Mouse (Mus musculus) heart, embryonic 12.5 days (tissue): ENCODE results near the gene Scamp3. TPM values are rescaled to one million over a fixed set of nuclear protein-coding genes. Genes with fewer than 3 reads are reported as not detected.

Experiments used
- ATAC-seq: fragments of 200-750 bp; cut with Nextera tagmentation; 2 replicates; pipeline ENCODE4 v1.8.0; 2017; ENCODE audit warnings: moderate TSS enrichment, moderate library complexity; ENCODE audit not compliant: insufficient number of reproducible peaks, low FRiP score
- H3K27ac ChIP-seq: fragments of 300-500 bp; sonication (generic); 2 replicates; pipeline ENCODE4 v1.5.1; 2016; ENCODE audit warnings: mild to moderate bottlenecking, moderate library complexity; ENCODE audit not compliant: poor library complexity, severe bottlenecking
- H3K27me3 ChIP-seq: fragments of 300-500 bp; sonication (generic); replicated peaks from 2 replicates; pipeline ENCODE4 v1.6.1; 2016; ENCODE audit warnings: mild to moderate bottlenecking, moderate library complexity
- H3K36me3 ChIP-seq: fragments of 300-500 bp; sonication (generic); 2 replicates; pipeline ENCODE4 v1.6.1; 2016; ENCODE audit warnings: mild to moderate bottlenecking, moderate library complexity
- H3K4me1 ChIP-seq: fragments of 300-500 bp; sonication (generic); replicated peaks from 2 replicates; pipeline ENCODE4 v1.6.1; 2016; ENCODE audit warnings: mild to moderate bottlenecking
- H3K4me2 ChIP-seq: fragments of 300-500 bp; sonication (generic); 2 replicates; pipeline ENCODE4 v1.6.1; 2016; ENCODE audit warnings: mild to moderate bottlenecking, moderate library complexity
- H3K4me3 ChIP-seq: fragments of 300-500 bp; sonication (generic); 2 replicates; pipeline ENCODE4 v1.5.1; 2016; ENCODE audit warnings: mild to moderate bottlenecking
- H3K9ac ChIP-seq: fragments of 300-500 bp; sonication (generic); 2 replicates; pipeline ENCODE4 v1.6.1; 2016; ENCODE audit warnings: mild to moderate bottlenecking, moderate library complexity
- H3K9me3 ChIP-seq: fragments of 300-500 bp; sonication (generic); replicated peaks from 2 replicates; pipeline ENCODE4 v1.6.1; 2016; ENCODE audit warnings: mild to moderate bottlenecking, moderate library complexity
- WGBS: fragments of 180-500 bp; shearing (Covaris S2); methylation state at CpG from one replicate; pipeline ENCODE4 v1.1.7; 2016; 5-methylcytosine and 5-hydroxymethylcytosine counted together
- polyA plus RNA-seq: library from polyadenylated mRNA; unstranded; fragments of >200 nt; fragmentation: Nextera tagmentation; extraction: Ambion mirVana; gene quantifications from 2 replicates; pipeline ENCODE4 v1.2.1, GENCODE M21; 2016

Scamp3 gene
- polyA plus RNA-seq, 1 experiment from 2014 or later = 92.5 TPM

DNA sequence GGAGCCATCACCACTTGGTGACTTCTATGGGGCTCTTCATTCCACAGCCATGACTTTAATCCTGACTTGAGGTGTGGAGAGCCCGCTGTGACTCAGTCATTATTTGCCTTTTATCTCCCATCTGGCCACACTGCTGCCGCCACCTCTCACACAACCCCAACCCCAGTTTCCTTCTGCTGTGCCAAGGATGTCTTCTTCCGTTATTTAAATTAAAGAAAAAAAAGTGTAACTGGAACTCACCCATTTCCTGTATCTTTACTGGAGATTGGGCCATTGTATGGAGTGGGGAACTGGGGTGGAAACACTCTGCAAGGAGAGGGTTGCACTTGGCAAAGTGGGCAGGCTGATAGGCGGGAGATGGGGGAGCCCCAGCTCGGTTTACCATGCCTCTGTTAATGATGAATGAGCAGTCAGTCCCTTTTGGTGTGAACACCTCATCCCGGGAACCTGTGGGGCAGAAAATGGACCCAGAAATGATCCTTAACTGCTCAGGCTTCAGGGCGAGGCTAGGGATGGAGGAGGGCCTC is 5.3 kb downstream of the Scamp3 start:
- 41% methylated on average over 7 of the region's 7 CpGs for WGBS
- no peak for ATAC-seq
- peak overlapping the region; percentile 91 for H3K4me2 ChIP-seq
- H3K36me3 ChIP-seq = peaks cover 36% of the 10 kb centered on the region
- 0 out of 2 replicates have a peak, but pooled peaks cover 11% of the 10 kb centered on the region for H3K27me3 ChIP-seq
- H3K27ac ChIP-seq = no peak overlapping the region
- no peaks in the 10 kb centered on the region for H3K9me3 ChIP-seq
- peaks cover 41% of the 10 kb centered on the region for H3K4me1 ChIP-seq
- peak overlapping the region; percentile 69; the same call in 1 of the 2 replicates for H3K4me3 ChIP-seq
- no peak overlapping the region for H3K9ac ChIP-seq

DNA sequence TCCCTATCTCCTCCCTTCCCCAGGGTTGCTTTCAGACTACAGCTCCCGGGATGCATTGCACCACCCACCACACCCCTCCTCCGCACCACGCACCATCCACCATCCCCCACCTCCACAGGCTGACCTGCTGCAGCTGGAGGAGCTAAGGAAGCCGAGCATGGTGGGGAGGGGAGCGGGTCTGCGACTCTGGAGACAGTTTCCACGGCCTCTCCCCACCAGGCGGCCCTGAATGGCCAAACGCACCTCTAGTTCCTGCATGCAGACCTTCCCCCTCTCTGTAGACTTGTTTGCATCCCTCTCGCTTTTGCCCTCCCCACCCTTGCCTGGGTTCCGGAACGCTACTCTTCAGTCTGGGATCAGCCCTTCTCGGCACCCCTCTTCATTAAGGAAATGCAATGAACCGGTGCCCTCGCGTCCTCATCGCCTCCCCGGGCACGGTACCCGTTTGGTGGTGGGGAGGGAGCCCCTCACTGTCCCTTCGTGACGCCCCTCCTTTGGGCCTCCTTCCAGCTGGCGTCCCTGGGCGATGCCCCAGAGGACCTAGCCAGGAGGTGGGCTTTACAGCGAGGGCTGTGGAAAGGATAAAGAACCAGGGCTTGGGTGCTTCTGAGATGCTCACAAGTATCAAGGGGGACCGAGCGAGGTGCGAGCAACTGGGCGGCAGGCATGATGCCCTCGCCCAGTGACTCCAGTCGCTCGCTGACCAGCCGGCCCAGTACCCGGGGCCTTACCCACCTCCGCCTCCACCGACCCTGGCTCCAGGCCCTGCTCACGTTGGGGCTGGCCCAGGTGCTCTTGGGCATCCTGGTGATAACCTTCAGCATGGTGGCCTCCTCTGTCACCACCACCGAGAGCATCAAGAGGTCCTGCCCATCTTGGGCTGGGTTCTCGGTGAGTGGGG is 6.0 kb downstream of the Scamp3 start, which contains the start of gene Fam189b:
TSS of gene Fam189b (plus strand) at position 86 of the 901 bp plus-strand sequence.
- peak within 1 kb of the TSS; percentile 60 for H3K27ac ChIP-seq
- peak; percentile 92 for ATAC-seq
- peaks cover 41% of the 10 kb centered on the region for H3K36me3 ChIP-seq
- 6% methylated on average over 39 of the region's 39 CpGs for whole genome bisulfite sequencing
- H3K4me1 ChIP-seq = peaks cover 38% of the 10 kb centered on the region
- peak within 1 kb of the TSS; percentile 91 for H3K4me2 ChIP-seq
- peak within 1 kb of the TSS; percentile 69 for H3K4me3 ChIP-seq
- H3K9ac ChIP-seq = peak within 1 kb of the TSS; percentile 80
- H3K27me3 ChIP-seq = 0 out of 2 replicates have a peak, but pooled peaks cover 11% of the 10 kb centered on the region
- no peaks in the 10 kb centered on the region for H3K9me3 ChIP-seq

DNA sequence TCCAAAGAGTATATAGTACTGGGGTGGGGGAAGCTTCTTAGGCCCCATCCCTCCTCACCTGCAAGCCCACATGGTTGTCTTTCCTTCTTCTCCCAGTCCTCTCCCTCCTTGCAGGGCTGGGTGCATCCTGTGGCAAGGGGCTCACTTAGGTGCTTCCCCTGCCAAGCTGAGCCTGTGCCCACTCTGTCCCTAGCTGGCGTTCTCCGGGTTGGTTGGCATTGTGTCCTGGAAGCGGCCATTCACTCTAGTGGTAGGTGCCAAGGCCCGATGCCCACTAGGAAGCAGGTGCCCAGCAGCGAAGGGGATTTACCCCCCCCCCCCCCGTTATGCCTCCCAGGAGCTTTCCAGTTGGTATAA is 6.7 kb downstream of the Scamp3 start:
- Histone ChIP-seq H3K4me1 (peaks cover 32% of the 10 kb centered on the region), H3K27ac (no peak overlapping the region), H3K36me3 (peaks cover 47% of the 10 kb centered on the region), H3K4me2 (peak overlapping the region; percentile 91), H3K9ac (peak overlapping the region; percentile 80), H3K4me3 (peak overlapping the region; percentile 69), H3K9me3 (no peaks in the 10 kb centered on the region), H3K27me3 (0 out of 2 replicates have a peak, but pooled peaks cover 11% of the 10 kb centered on the region)
- 75% methylated on average over 6 of the region's 6 CpGs for WGBS
- ATAC-seq = no peak

DNA sequence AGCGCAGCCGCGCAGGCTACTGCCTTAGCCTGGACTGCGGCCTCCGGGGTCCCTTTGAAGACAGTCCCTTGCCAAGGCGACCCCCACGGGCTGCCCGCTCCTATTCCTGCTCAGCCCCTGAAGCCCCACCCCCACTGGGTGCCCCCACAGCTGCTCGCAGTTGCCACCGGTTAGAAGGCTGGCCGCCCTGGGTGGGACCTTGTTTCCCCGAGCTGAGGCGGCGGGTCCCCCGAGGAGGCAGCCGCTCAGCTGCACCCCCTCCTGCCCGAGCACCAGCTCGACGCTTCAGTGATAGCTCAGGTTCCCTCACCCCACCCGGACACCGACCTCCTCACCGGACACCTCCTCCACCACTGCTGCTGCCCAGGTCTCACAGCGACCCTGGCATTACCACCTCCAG is 9.9 kb downstream of the Scamp3 start:
- Histone ChIP-seq H3K36me3 (peaks cover 15% of the 10 kb centered on the region; the same call in 1 of the 2 replicates), H3K4me2 (0 out of 2 replicates have a peak overlapping the region, but pooled peaks have one; percentile 1), H3K27ac (no peak overlapping the region), H3K27me3 (0 out of 2 replicates have a peak, but pooled peaks cover 11% of the 10 kb centered on the region), H3K4me3 (no peak overlapping the region), H3K9ac (no peak overlapping the region; the same call in 1 of the 2 replicates), H3K9me3 (no peaks in the 10 kb centered on the region), H3K4me1 (peaks cover 29% of the 10 kb centered on the region)
- no peak for ATAC-seq
- 37% methylated on average over 23 of the region's 23 CpGs for WGBS

DNA sequence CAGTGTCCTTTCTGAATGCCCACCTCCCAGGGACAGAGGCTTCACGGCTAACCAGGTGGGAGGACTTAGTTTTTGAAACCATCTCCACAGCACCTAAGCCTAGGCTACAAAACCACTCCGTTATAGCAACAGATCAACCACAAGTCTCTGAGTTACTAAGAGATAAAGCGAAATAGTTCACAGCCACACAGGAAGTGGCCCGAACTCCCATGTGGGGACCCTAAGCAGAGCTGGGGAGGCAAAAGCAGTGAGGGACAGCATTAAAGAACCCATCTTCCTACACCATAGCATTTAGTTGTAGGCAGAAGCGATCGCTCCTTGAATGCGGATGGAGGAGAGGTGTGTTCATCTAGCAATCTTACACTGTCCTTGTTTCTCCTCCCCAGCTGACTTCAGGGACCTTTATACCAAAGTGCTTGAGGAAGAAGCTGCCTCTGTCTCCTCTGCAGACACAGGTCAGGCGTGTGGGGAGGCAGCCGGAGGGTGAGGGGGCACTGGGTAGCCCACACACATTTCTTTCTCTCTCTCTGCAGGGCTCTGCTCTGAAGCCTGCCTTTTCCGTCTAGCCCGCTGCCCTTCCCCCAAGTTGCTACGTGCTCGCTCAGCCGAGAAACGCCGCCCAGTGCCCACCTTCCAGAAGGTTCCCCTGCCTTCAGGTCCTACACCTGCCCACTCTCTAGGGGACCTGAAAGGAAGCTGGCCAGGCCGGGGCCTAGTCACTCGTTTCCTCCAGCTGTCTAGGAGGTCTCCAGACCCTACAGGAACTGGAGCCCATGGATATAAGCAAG is 10.6 kb downstream of the Scamp3 start:
- Histone ChIP-seq H3K4me3 (no peak overlapping the region), H3K9ac (no peak overlapping the region), H3K9me3 (no peaks in the 10 kb centered on the region), H3K36me3 (peaks cover 12% of the 10 kb centered on the region; the same call in 1 of the 2 replicates), H3K4me1 (peaks cover 26% of the 10 kb centered on the region), H3K27me3 (0 out of 2 replicates have a peak, but pooled peaks cover 11% of the 10 kb centered on the region), H3K27ac (no peak overlapping the region), H3K4me2 (no peak overlapping the region)
- ATAC-seq = no peak
- WGBS = 74% methylated on average over 18 of the region's 18 CpGs

DNA sequence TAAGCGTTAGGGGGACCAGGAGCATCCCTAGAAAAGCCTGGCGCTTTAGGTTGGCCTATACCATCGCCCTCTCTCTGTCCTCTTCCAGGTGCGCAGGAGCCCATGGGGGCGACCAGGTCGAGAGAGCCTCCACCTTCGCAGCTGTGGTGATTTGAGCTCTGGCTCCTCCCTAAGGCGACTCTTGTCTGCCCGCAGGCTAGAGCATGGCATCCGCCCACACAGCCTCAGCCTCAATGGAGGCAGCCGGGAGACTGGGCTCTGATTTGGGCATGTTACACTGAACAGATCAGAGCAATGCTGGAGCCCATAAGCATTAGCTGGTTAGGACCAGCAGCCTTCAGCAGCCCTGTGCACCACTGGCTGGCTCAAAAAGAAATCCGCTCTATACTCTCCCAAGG is 11.2 kb downstream of the Scamp3 start:
- H3K9me3 ChIP-seq = no peaks in the 10 kb centered on the region
- peaks cover 12% of the 10 kb centered on the region; the same call in 1 of the 2 replicates for H3K36me3 ChIP-seq
- 65% methylated on average over 12 of the region's 12 CpGs for WGBS
- H3K4me1 ChIP-seq = peaks cover 26% of the 10 kb centered on the region
- 0 out of 2 replicates have a peak, but pooled peaks cover 11% of the 10 kb centered on the region for H3K27me3 ChIP-seq
- no peak overlapping the region for H3K4me3 ChIP-seq
- no peak overlapping the region for H3K27ac ChIP-seq
- H3K9ac ChIP-seq = no peak overlapping the region
- ATAC-seq = no peak
- H3K4me2 ChIP-seq = no peak overlapping the region

DNA sequence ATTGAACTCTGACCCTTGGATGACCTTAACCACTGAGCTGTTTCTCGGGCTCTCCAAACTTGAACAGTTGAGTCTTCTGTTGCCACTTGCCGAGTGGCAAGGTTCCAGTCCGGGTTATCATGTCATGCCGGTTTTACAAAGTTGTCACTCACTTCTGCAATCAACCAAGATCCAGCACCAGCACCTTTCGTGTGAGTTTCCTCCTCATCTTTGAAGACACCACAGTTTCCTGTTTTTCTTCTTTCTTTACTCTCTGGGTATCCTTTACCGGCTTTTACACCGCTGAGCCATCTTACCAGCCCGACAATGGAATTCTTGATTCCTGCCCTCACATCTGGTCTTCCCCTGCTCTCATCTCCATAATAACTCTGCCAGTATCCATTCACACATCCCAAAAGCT is 13.2 kb downstream of the Scamp3 start:
- WGBS = 72% methylated on average over 8 of the region's 8 CpGs
- H3K27ac ChIP-seq = no peak overlapping the region
- no peaks in the 10 kb centered on the region for H3K9me3 ChIP-seq

DNA sequence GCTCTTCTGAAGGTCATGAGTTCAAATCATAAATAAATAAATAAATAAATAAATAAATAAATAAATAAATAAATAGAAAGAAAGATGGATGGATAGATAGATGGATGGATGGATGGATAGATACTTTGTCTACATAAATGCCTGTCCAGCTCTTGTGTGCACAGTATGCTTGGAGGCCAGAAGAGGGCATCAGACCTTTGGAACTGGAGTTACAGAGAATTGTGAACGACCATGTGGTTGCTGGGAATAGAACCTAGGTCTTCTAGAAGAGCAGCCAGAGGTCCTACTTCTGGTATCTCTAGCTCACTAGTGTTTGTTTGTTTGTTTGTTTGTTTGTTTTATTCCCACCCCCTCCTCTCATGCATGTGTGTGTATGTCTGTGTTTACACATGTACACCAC is 16.1 kb downstream of the Scamp3 start:
- H3K27ac ChIP-seq = no peak overlapping the region
- H3K9me3 ChIP-seq = no peaks in the 10 kb centered on the region
- no peak for ATAC-seq
- H3K27me3 ChIP-seq = no peaks in the 10 kb centered on the region
- H3K9ac ChIP-seq = no peak overlapping the region
- peaks cover 6% of the 10 kb centered on the region; the same call in 1 of the 2 replicates for H3K36me3 ChIP-seq
- no peak overlapping the region for H3K4me2 ChIP-seq
- H3K4me1 ChIP-seq = peaks cover 9% of the 10 kb centered on the region
- H3K4me3 ChIP-seq = no peak overlapping the region
- 63% methylated on average over 1 of the region's 1 CpGs for WGBS

More for the DNA sequence above, 13.2 kb downstream of the Scamp3 start:
- no peak for ATAC-seq
- Histone ChIP-seq H3K4me2 (no peak overlapping the region), H3K4me3 (no peak overlapping the region), H3K9ac (no peak overlapping the region), H3K36me3 (peaks cover 12% of the 10 kb centered on the region; the same call in 1 of the 2 replicates), H3K4me1 (peaks cover 8% of the 10 kb centered on the region; the same call in 1 of the 2 replicates), H3K27me3 (0 out of 2 replicates have a peak, but pooled peaks cover 10% of the 10 kb centered on the region)

DNA sequence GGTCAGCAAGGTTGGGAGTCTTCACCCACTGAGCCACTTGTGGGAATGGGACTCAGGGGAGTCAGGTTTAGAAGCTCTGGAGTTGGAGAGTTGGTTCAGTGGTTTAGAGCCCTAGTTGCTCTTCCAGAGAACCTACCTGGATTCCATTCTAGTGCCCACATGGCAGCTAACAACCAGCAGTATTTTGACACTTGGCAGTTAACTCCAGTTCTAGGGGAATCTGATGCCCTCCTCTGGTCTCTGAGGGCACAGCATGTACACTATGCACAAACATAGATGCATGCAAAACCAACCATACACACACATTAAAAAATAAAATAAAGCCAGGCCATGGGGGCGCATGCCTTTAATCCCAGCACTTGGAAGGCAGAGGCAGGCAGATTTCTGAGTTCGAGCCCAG is 16.6 kb downstream of the Scamp3 start:
- H3K4me3 ChIP-seq = no peak overlapping the region
- H3K9ac ChIP-seq = no peak overlapping the region
- 88% methylated on average over 2 of the region's 2 CpGs for WGBS
- H3K4me2 ChIP-seq = no peak overlapping the region
- peaks cover 9% of the 10 kb centered on the region for H3K4me1 ChIP-seq
- no peak for ATAC-seq
- H3K9me3 ChIP-seq = no peaks in the 10 kb centered on the region
- H3K36me3 ChIP-seq = peaks cover 1% of the 10 kb centered on the region; the same call in 1 of the 2 replicates
- no peaks in the 10 kb centered on the region for H3K27me3 ChIP-seq
- no peak overlapping the region for H3K27ac ChIP-seq

DNA sequence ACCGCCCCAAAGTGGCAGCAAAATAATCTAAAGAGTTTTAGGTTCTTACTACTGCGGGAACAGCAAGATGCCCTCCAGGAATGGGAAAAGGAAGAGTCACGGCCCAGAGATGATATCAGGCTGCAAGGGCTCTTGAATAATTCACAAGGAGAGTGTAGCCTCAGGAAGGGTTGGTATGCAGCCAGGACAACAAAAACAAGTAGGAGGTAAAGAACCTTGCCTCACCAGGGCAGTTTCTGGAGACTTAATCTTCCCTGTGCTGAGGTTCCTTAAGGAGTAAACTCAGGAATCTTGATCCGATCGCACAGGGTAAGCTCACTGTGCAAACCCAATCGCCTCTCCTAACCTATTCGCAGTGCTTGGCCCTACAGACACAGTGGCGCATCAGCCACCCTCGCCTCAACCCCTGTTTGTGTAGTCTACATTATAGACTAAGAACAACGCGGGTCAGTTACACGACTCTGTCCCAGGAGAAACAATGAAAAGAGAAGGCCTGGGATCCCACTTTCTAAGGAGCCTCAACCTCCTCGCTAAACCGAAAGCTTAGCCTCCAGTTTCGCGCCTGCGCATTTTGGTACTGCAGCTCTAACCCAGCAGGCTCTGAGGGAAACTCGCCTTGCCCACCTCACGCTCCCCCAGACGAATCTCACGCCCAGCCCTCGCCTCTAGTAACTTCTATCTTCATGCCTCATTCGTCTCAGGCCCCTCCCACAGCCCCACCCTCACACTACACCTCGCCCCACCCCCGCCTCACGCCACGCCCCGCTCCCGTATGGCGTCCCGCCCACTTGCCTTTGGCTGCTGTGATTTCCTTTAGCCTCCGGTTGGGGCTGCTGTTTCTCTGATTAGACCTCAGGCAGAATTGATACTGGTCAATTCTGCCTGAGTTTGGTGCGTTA is 19.0 kb downstream of the Scamp3 start:
- Histone ChIP-seq H3K27ac (peak overlapping the region; percentile 27), H3K9me3 (no peaks in the 10 kb centered on the region), H3K36me3 (no peaks in the 10 kb centered on the region), H3K9ac (peak overlapping the region; percentile 69), H3K4me2 (peak overlapping the region; percentile 75), H3K4me3 (peak overlapping the region; percentile 46), H3K4me1 (peaks cover 9% of the 10 kb centered on the region), H3K27me3 (no peaks in the 10 kb centered on the region)
- peak; percentile 96 for ATAC-seq
- 7% methylated on average over 33 of the region's 33 CpGs for WGBS
